Mouse (Mus musculus) midbrain, embryonic 15.5 days (tissue): ENCODE data around the gene Eva1a. TPM values are rescaled to one million over a fixed set of nuclear protein-coding genes. Genes with fewer than 3 reads are reported as not detected.

Source experiments
- ATAC-seq: fragments of 200-750 bp; cut with Nextera tagmentation; replicated peaks from 2 replicates; pipeline ENCODE4 v1.8.0; 2017; ENCODE audit warnings: moderate TSS enrichment
- H3K27ac ChIP-seq: fragments of 300-500 bp; sonication (generic); 2 replicates; pipeline ENCODE4 v1.5.1; 2015; ENCODE audit warnings: mild to moderate bottlenecking, inconsistent platforms
- H3K27me3 ChIP-seq: fragments of 300-500 bp; sonication (generic); replicated peaks from 2 replicates; pipeline ENCODE4 v1.6.1; 2015; ENCODE audit warnings: inconsistent platforms
- H3K36me3 ChIP-seq: fragments of 300-500 bp; sonication (generic); replicated peaks from 2 replicates; pipeline ENCODE4 v1.6.1; 2015; ENCODE audit warnings: inconsistent platforms
- H3K4me1 ChIP-seq: fragments of 300-500 bp; sonication (generic); 2 replicates; pipeline ENCODE4 v1.6.1; 2015; ENCODE audit warnings: inconsistent platforms
- H3K4me2 ChIP-seq: fragments of 300-500 bp; sonication (generic); 2 replicates; pipeline ENCODE4 v1.6.1; 2015; ENCODE audit warnings: inconsistent platforms, mild to moderate bottlenecking, moderate library complexity
- H3K4me3 ChIP-seq: fragments of 300-500 bp; sonication (generic); 2 replicates; pipeline ENCODE4 v1.5.1; 2015; ENCODE audit warnings: mild to moderate bottlenecking, inconsistent platforms
- H3K9ac ChIP-seq: fragments of 300-500 bp; sonication (generic); 2 replicates; pipeline ENCODE4 v1.6.1; 2015; ENCODE audit warnings: mild to moderate bottlenecking, inconsistent platforms
- H3K9me3 ChIP-seq: fragments of 300-500 bp; sonication (generic); 2 replicates; pipeline ENCODE4 v1.6.1; 2016; ENCODE audit warnings: inconsistent platforms
- WGBS: fragments of 180-500 bp; shearing (Covaris S2); methylation state at CpG from one replicate; pipeline ENCODE4 v1.1.7; 2015; ENCODE audit warnings: mixed read lengths; 5-methylcytosine and 5-hydroxymethylcytosine counted together
- polyA plus RNA-seq: library from polyadenylated mRNA; unstranded; fragments of >200 nt; fragmentation: Nextera tagmentation; extraction: Ambion mirVana; gene quantifications from 2 replicates; pipeline ENCODE4 v1.2.1, GENCODE M21; 2015

Gene Eva1a
- polyA plus RNA-seq, 1 experiment from 2014 or later = 0.77 TPM

- Histone ChIP-seq H3K27ac (no peak overlapping the region), H3K4me3 (no peak overlapping the region), H3K4me1 (no peaks in the 10 kb centered on the region), H3K36me3 (no peaks in the 10 kb centered on the region), H3K4me2 (no peak overlapping the region), H3K9ac (no peak overlapping the region), H3K27me3 (no peaks in the 10 kb centered on the region), H3K9me3 (no peaks in the 10 kb centered on the region)
- 59% methylated on average over 14 of the region's 14 CpGs for WGBS
- no peak for ATAC-seq
These were observed 71.6 kb downstream of the Eva1a start for GRCm38 (mm10) chr6:82112127-82113090.

- no peaks in the 10 kb centered on the region for H3K27me3 ChIP-seq
- no peaks in the 10 kb centered on the region for H3K36me3 ChIP-seq
- no peak for ATAC-seq
- H3K9me3 ChIP-seq = no peaks in the 10 kb centered on the region
- H3K27ac ChIP-seq = no peak overlapping the region
- 79% methylated on average over 3 of the region's 3 CpGs for WGBS
- no peak overlapping the region for H3K4me2 ChIP-seq
- peaks cover 3% of the 10 kb centered on the region; the same call in 1 of the 2 replicates for H3K4me1 ChIP-seq
- no peak overlapping the region for H3K9ac ChIP-seq
- H3K4me3 ChIP-seq = no peak overlapping the region
These were observed 74.6 kb downstream of the Eva1a start for GRCm38 (mm10) chr6:82115335-82115965.

GRCm38 (mm10) chr6:82116176-82116575 lies 75.3 kb downstream of the Eva1a start:
- H3K9me3 ChIP-seq = no peaks in the 10 kb centered on the region
- ATAC-seq = no peak
- 75% methylated on average over 3 of the region's 3 CpGs for WGBS

GRCm38 (mm10) chr6:82117871-82118270 lies 77.0 kb downstream of the Eva1a start:
- Histone ChIP-seq H3K27me3 (no peaks in the 10 kb centered on the region), H3K9ac (no peak overlapping the region), H3K4me1 (peaks cover 3% of the 10 kb centered on the region; the same call in 1 of the 2 replicates), H3K4me2 (no peak overlapping the region), H3K9me3 (no peaks in the 10 kb centered on the region), H3K27ac (no peak overlapping the region), H3K36me3 (no peaks in the 10 kb centered on the region), H3K4me3 (no peak overlapping the region)
- WGBS = 88% methylated on average over 5 of the region's 5 CpGs
- no peak for ATAC-seq

More at GRCm38 (mm10) chr6:82116176-82116575, 75.3 kb downstream of the Eva1a start:
- no peaks in the 10 kb centered on the region for H3K36me3 ChIP-seq
- no peak overlapping the region for H3K4me2 ChIP-seq
- H3K9ac ChIP-seq = no peak overlapping the region
- H3K4me3 ChIP-seq = no peak overlapping the region
- peaks cover 3% of the 10 kb centered on the region; the same call in 1 of the 2 replicates for H3K4me1 ChIP-seq
- H3K27ac ChIP-seq = no peak overlapping the region
- H3K27me3 ChIP-seq = no peaks in the 10 kb centered on the region

- Histone ChIP-seq H3K4me2 (peak overlapping the region; percentile 36; the same call in 1 of the 2 replicates), H3K9ac (no peak overlapping the region), H3K27ac (no peak overlapping the region), H3K4me1 (peaks cover 3% of the 10 kb centered on the region; the same call in 1 of the 2 replicates), H3K27me3 (no peaks in the 10 kb centered on the region), H3K9me3 (no peaks in the 10 kb centered on the region), H3K4me3 (0 out of 2 replicates have a peak overlapping the region, but pooled peaks have one; percentile 12), H3K36me3 (no peaks in the 10 kb centered on the region)
- ATAC-seq = peak; percentile 80; the same call in 1 of the 2 replicates
- WGBS = 23% methylated on average over 16 of the region's 16 CpGs
These were observed 78.7 kb downstream of the Eva1a start for GRCm38 (mm10) chr6:82119322-82120162.

GRCm38 (mm10) chr6:82125134-82125533 lies 84.3 kb downstream of the Eva1a start:
- no peak for ATAC-seq
- 93% methylated on average over 2 of the region's 2 CpGs for WGBS
- no peak overlapping the region for H3K4me2 ChIP-seq
- H3K36me3 ChIP-seq = no peaks in the 10 kb centered on the region
- no peak overlapping the region for H3K9ac ChIP-seq
- no peak overlapping the region for H3K27ac ChIP-seq
- no peaks in the 10 kb centered on the region for H3K9me3 ChIP-seq
- 0 out of 2 replicates have a peak, but pooled peaks cover 2% of the 10 kb centered on the region for H3K4me1 ChIP-seq
- H3K4me3 ChIP-seq = no peak overlapping the region
- no peaks in the 10 kb centered on the region for H3K27me3 ChIP-seq

- no peak overlapping the region for H3K9ac ChIP-seq
- 0 out of 2 replicates have a peak, but pooled peaks cover 2% of the 10 kb centered on the region for H3K4me1 ChIP-seq
- H3K4me3 ChIP-seq = no peak overlapping the region
- no peaks in the 10 kb centered on the region for H3K36me3 ChIP-seq
- 81% methylated on average over 9 of the region's 9 CpGs for WGBS
- H3K27me3 ChIP-seq = no peaks in the 10 kb centered on the region
- no peaks in the 10 kb centered on the region for H3K9me3 ChIP-seq
- no peak overlapping the region for H3K4me2 ChIP-seq
- H3K27ac ChIP-seq = no peak overlapping the region
- no peak for ATAC-seq
These were observed 87.0 kb downstream of the Eva1a start for GRCm38 (mm10) chr6:82127827-82128226.

- Histone ChIP-seq H3K9ac (no peak overlapping the region), H3K27ac (no peak overlapping the region), H3K36me3 (no peaks in the 10 kb centered on the region), H3K4me3 (no peak overlapping the region), H3K27me3 (no peaks in the 10 kb centered on the region), H3K4me2 (no peak overlapping the region), H3K9me3 (no peaks in the 10 kb centered on the region), H3K4me1 (0 out of 2 replicates have a peak, but pooled peaks cover 2% of the 10 kb centered on the region)
- WGBS = 47% methylated on average over 9 of the region's 9 CpGs
- peak; percentile 67; the same call in 1 of the 2 replicates for ATAC-seq
These were observed 88.9 kb downstream of the Eva1a start for GRCm38 (mm10) chr6:82129630-82130217.

- H3K27ac ChIP-seq = no peak overlapping the region
- no peak overlapping the region for H3K9ac ChIP-seq
- no peaks in the 10 kb centered on the region for H3K36me3 ChIP-seq
- H3K4me3 ChIP-seq = no peak overlapping the region
- no peaks in the 10 kb centered on the region for H3K27me3 ChIP-seq
- no peaks in the 10 kb centered on the region for H3K9me3 ChIP-seq
- 0 out of 2 replicates have a peak, but pooled peaks cover 5% of the 10 kb centered on the region for H3K4me1 ChIP-seq
- ATAC-seq = no peak
- H3K4me2 ChIP-seq = no peak overlapping the region
- 77% methylated on average over 13 of the region's 13 CpGs for WGBS
These were observed 92.2 kb downstream of the Eva1a start for GRCm38 (mm10) chr6:82132876-82133591.

GRCm38 (mm10) chr6:82133592-82133978 lies 92.7 kb downstream of the Eva1a start:
- Histone ChIP-seq H3K4me1 (0 out of 2 replicates have a peak, but pooled peaks cover 5% of the 10 kb centered on the region), H3K9me3 (no peaks in the 10 kb centered on the region), H3K9ac (no peak overlapping the region), H3K36me3 (no peaks in the 10 kb centered on the region), H3K4me2 (no peak overlapping the region), H3K27me3 (no peaks in the 10 kb centered on the region), H3K4me3 (no peak overlapping the region), H3K27ac (no peak overlapping the region)
- WGBS = 67% methylated on average over 7 of the region's 7 CpGs
- no peak for ATAC-seq
